Mouse (Mus musculus) hindbrain, embryonic 15.5 days (tissue): Measurements from ENCODE around the gene Rcc1l. TPM values are rescaled to one million over a fixed set of nuclear protein-coding genes. Genes with fewer than 3 reads are reported as not detected.

Source experiments
- ATAC-seq: fragments of 200-750 bp; cut with Nextera tagmentation; 2 replicates; pipeline ENCODE4 v1.8.0; 2017; ENCODE audit warnings: low read depth, moderate number of reproducible peaks, moderate TSS enrichment; ENCODE audit not compliant: low FRiP score
- H3K27ac ChIP-seq: fragments of 300-500 bp; sonication (generic); replicated peaks from 2 replicates; pipeline ENCODE4 v1.5.1; 2015; ENCODE audit warnings: mild to moderate bottlenecking, inconsistent platforms
- H3K27me3 ChIP-seq: fragments of 300-500 bp; sonication (generic); 2 replicates; pipeline ENCODE4 v1.6.1; 2015; ENCODE audit warnings: control low read depth, inconsistent platforms
- H3K36me3 ChIP-seq: fragments of 300-500 bp; sonication (generic); 2 replicates; pipeline ENCODE4 v1.6.1; 2015; ENCODE audit warnings: control low read depth, inconsistent platforms
- H3K4me1 ChIP-seq: fragments of 300-500 bp; sonication (generic); replicated peaks from 2 replicates; pipeline ENCODE4 v1.6.1; 2015; ENCODE audit warnings: control low read depth, inconsistent platforms
- H3K4me2 ChIP-seq: fragments of 300-500 bp; sonication (generic); 2 replicates; pipeline ENCODE4 v1.6.1; 2015; ENCODE audit warnings: moderate library complexity, mild to moderate bottlenecking, inconsistent platforms
- H3K4me3 ChIP-seq: fragments of 300-500 bp; sonication (generic); 2 replicates; pipeline ENCODE4 v1.5.1; 2015; ENCODE audit warnings: mild to moderate bottlenecking, inconsistent platforms
- H3K9ac ChIP-seq: fragments of 300-500 bp; sonication (generic); 2 replicates; pipeline ENCODE4 v1.6.1; 2015; ENCODE audit warnings: inconsistent platforms
- H3K9me3 ChIP-seq: fragments of 300-500 bp; sonication (generic); 2 replicates; pipeline ENCODE4 v1.6.1; 2016; ENCODE audit warnings: control low read depth, inconsistent platforms
- WGBS: fragments of 180-500 bp; shearing (Covaris S2); methylation state at CpG from one replicate; pipeline ENCODE4 v1.1.7; 2015; 5-methylcytosine and 5-hydroxymethylcytosine counted together
- polyA plus RNA-seq: library from polyadenylated mRNA; unstranded; fragments of >200 nt; fragmentation: Nextera tagmentation; extraction: Ambion mirVana; gene quantifications from 2 replicates; pipeline ENCODE4 v1.2.1, GENCODE M21; 2015

The Rcc1l gene
- polyA plus RNA-seq, 1 experiment from 2014 or later, result 21.1 TPM

- ATAC-seq, result no peak
- WGBS, result 91% methylated on average over 9 of the region's 9 CpGs
- Histone ChIP-seq H3K9me3 (no peaks in the 10 kb centered on the region), H3K4me2 (no peak overlapping the region), H3K27ac (no peak overlapping the region), H3K27me3 (no peaks in the 10 kb centered on the region), H3K9ac (no peak overlapping the region), H3K36me3 (peaks cover 22% of the 10 kb centered on the region; the same call in 1 of the 2 replicates), H3K4me1 (no peaks in the 10 kb centered on the region), H3K4me3 (no peak overlapping the region)
Measured at GRCm38 (mm10) chr5:134168033-134168432, 8.5 kb downstream of the Rcc1l start.

- Histone ChIP-seq H3K4me2 (no peak overlapping the region), H3K27me3 (no peaks in the 10 kb centered on the region), H3K4me1 (no peaks in the 10 kb centered on the region), H3K9me3 (no peaks in the 10 kb centered on the region), H3K27ac (no peak overlapping the region), H3K4me3 (no peak overlapping the region), H3K9ac (no peak overlapping the region), H3K36me3 (peaks cover 22% of the 10 kb centered on the region)
- ATAC-seq, result no peak
- 92% methylated on average over 7 of the region's 7 CpGs for WGBS
Measured at GRCm38 (mm10) chr5:134166642-134167041, 9.9 kb downstream of the Rcc1l start.

GRCm38 (mm10) chr5:134164688-134165087, 11.9 kb downstream of the Rcc1l start:
- no peak overlapping the region for H3K27ac ChIP-seq
- no peak for ATAC-seq
- no peak overlapping the region for H3K9ac ChIP-seq
- H3K4me3 ChIP-seq, result no peak overlapping the region
- H3K4me2 ChIP-seq, result no peak overlapping the region
- H3K4me1 ChIP-seq, result no peaks in the 10 kb centered on the region
- 50% methylated on average over 5 of the region's 5 CpGs for WGBS
- H3K27me3 ChIP-seq, result no peaks in the 10 kb centered on the region
- no peaks in the 10 kb centered on the region for H3K9me3 ChIP-seq
- H3K36me3 ChIP-seq, result peaks cover 21% of the 10 kb centered on the region

- Histone ChIP-seq H3K27ac (no peak overlapping the region), H3K4me1 (no peaks in the 10 kb centered on the region), H3K9me3 (no peaks in the 10 kb centered on the region), H3K9ac (no peak overlapping the region), H3K4me3 (no peak overlapping the region), H3K4me2 (no peak overlapping the region), H3K27me3 (no peaks in the 10 kb centered on the region), H3K36me3 (peaks cover 35% of the 10 kb centered on the region)
- 91% methylated on average over 7 of the region's 7 CpGs for WGBS
- ATAC-seq, result no peak
Measured at GRCm38 (mm10) chr5:134155916-134156466, 20.6 kb downstream of the Rcc1l start.

GRCm38 (mm10) chr5:134151895-134152294, 24.7 kb downstream of the Rcc1l start:
- no peak overlapping the region for H3K27ac ChIP-seq
- peaks cover 35% of the 10 kb centered on the region for H3K36me3 ChIP-seq
- H3K4me2 ChIP-seq, result no peak overlapping the region
- no peak overlapping the region for H3K9ac ChIP-seq
- no peaks in the 10 kb centered on the region for H3K9me3 ChIP-seq
- H3K4me1 ChIP-seq, result no peaks in the 10 kb centered on the region
- WGBS, result 89% methylated on average over 11 of the region's 11 CpGs
- no peak overlapping the region for H3K4me3 ChIP-seq
- no peaks in the 10 kb centered on the region for H3K27me3 ChIP-seq
- ATAC-seq, result no peak

- Histone ChIP-seq H3K4me2 (no peak overlapping the region), H3K4me1 (no peaks in the 10 kb centered on the region), H3K9ac (no peak overlapping the region), H3K36me3 (peaks cover 27% of the 10 kb centered on the region), H3K9me3 (no peaks in the 10 kb centered on the region), H3K27me3 (no peaks in the 10 kb centered on the region), H3K27ac (no peak overlapping the region), H3K4me3 (no peak overlapping the region)
- 94% methylated on average over 4 of the region's 4 CpGs for WGBS
- no peak for ATAC-seq
Measured at GRCm38 (mm10) chr5:134148153-134148552, 28.4 kb downstream of the Rcc1l start.

GRCm38 (mm10) chr5:134147194-134147753, 29.3 kb downstream of the Rcc1l start:
- 86% methylated on average over 10 of the region's 10 CpGs for WGBS
- ATAC-seq, result no peak
- Histone ChIP-seq H3K4me1 (no peaks in the 10 kb centered on the region), H3K27me3 (no peaks in the 10 kb centered on the region), H3K4me2 (no peak overlapping the region), H3K9me3 (no peaks in the 10 kb centered on the region), H3K36me3 (peaks cover 34% of the 10 kb centered on the region), H3K4me3 (no peak overlapping the region), H3K27ac (no peak overlapping the region), H3K9ac (no peak overlapping the region)

- H3K27ac ChIP-seq, result no peak overlapping the region
- no peaks in the 10 kb centered on the region for H3K27me3 ChIP-seq
- no peak overlapping the region for H3K4me3 ChIP-seq
- H3K9me3 ChIP-seq, result no peaks in the 10 kb centered on the region
- H3K4me2 ChIP-seq, result no peak overlapping the region
- WGBS, result 94% methylated on average over 8 of the region's 8 CpGs
- H3K4me1 ChIP-seq, result no peaks in the 10 kb centered on the region
- peaks cover 41% of the 10 kb centered on the region for H3K36me3 ChIP-seq
- no peak overlapping the region for H3K9ac ChIP-seq
- no peak for ATAC-seq
Measured at GRCm38 (mm10) chr5:134144986-134145385, 31.6 kb downstream of the Rcc1l start.

- Histone ChIP-seq H3K9ac (no peak overlapping the region), H3K4me2 (no peak overlapping the region), H3K27me3 (no peaks in the 10 kb centered on the region), H3K27ac (no peak overlapping the region), H3K4me1 (no peaks in the 10 kb centered on the region), H3K36me3 (peaks cover 42% of the 10 kb centered on the region), H3K4me3 (no peak overlapping the region), H3K9me3 (no peaks in the 10 kb centered on the region)
- 86% methylated on average over 11 of the region's 11 CpGs for WGBS
- no peak for ATAC-seq
Measured at GRCm38 (mm10) chr5:134142381-134142780, 34.2 kb downstream of the Rcc1l start.

- H3K9me3 ChIP-seq, result no peaks in the 10 kb centered on the region
- 79% methylated on average over 7 of the region's 7 CpGs for WGBS
- H3K4me1 ChIP-seq, result no peaks in the 10 kb centered on the region
- H3K27ac ChIP-seq, result no peak overlapping the region
- no peak for ATAC-seq
- H3K36me3 ChIP-seq, result peaks cover 52% of the 10 kb centered on the region
- H3K27me3 ChIP-seq, result no peaks in the 10 kb centered on the region
- H3K9ac ChIP-seq, result no peak overlapping the region
- H3K4me2 ChIP-seq, result no peak overlapping the region
- H3K4me3 ChIP-seq, result no peak overlapping the region
Measured at GRCm38 (mm10) chr5:134141236-134141635, 35.3 kb downstream of the Rcc1l start.

GRCm38 (mm10) chr5:134139429-134139828, 37.1 kb downstream of the Rcc1l start:
- no peaks in the 10 kb centered on the region for H3K9me3 ChIP-seq
- H3K9ac ChIP-seq, result no peak overlapping the region
- no peak for ATAC-seq
- 87% methylated on average over 6 of the region's 6 CpGs for WGBS
- no peaks in the 10 kb centered on the region for H3K4me1 ChIP-seq
- H3K4me3 ChIP-seq, result no peak overlapping the region
- no peak overlapping the region for H3K27ac ChIP-seq
- H3K4me2 ChIP-seq, result no peak overlapping the region
- H3K36me3 ChIP-seq, result peaks cover 62% of the 10 kb centered on the region
- H3K27me3 ChIP-seq, result no peaks in the 10 kb centered on the region

GRCm38 (mm10) chr5:134137933-134138332, 38.6 kb downstream of the Rcc1l start:
- ATAC-seq, result no peak
- Histone ChIP-seq H3K4me2 (no peak overlapping the region), H3K36me3 (peaks cover 68% of the 10 kb centered on the region), H3K9ac (no peak overlapping the region), H3K27me3 (no peaks in the 10 kb centered on the region), H3K9me3 (no peaks in the 10 kb centered on the region), H3K4me3 (no peak overlapping the region), H3K4me1 (no peaks in the 10 kb centered on the region), H3K27ac (no peak overlapping the region)
- 93% methylated on average over 5 of the region's 5 CpGs for WGBS

- WGBS, result 97% methylated on average over 12 of the region's 12 CpGs
- no peak overlapping the region for H3K4me3 ChIP-seq
- H3K9ac ChIP-seq, result no peak overlapping the region
- no peak overlapping the region for H3K27ac ChIP-seq
- H3K9me3 ChIP-seq, result no peaks in the 10 kb centered on the region
- no peak overlapping the region for H3K4me2 ChIP-seq
- H3K4me1 ChIP-seq, result peaks cover 9% of the 10 kb centered on the region
- peaks cover 55% of the 10 kb centered on the region for H3K36me3 ChIP-seq
- ATAC-seq, result no peak
- no peaks in the 10 kb centered on the region for H3K27me3 ChIP-seq
Measured at GRCm38 (mm10) chr5:134136022-134136421, 40.6 kb downstream of the Rcc1l start.
